Mouse (Mus musculus) forebrain, embryonic 14.5 days (tissue): ENCODE measurements at regions not wholly inside any gene's neighbourhood (a gene's known extent, or its start where the extent isn't known, plus 50 kb on each side); places are given as distances from the start of the nearest gene placed in this dataset.
"Not testable (repeated sequence)": the region's sequence is repeated elsewhere in the genome, so short reads cannot be mapped to it uniquely, and the experiment has no call there.

Experiments
- ATAC-seq: fragments of 200-750 bp; cut with Nextera tagmentation; 2 replicates; pipeline ENCODE4 v1.8.0; 2017; ENCODE audit warnings: mild to moderate bottlenecking, moderate library complexity
- DNase-seq: peaks from one replicate; pipeline ENCODE4 v3.0.0-alpha.2; 2015; ENCODE audit warnings: low spot score
- H3K27ac ChIP-seq: fragments of 300-500 bp; sonication (generic); 2 replicates; pipeline ENCODE4 v1.5.1; 2014; ENCODE audit warnings: low read depth, mild to moderate bottlenecking, control low read depth, low read length, moderate library complexity
- H3K27me3 ChIP-seq: fragments of 300-500 bp; sonication (generic); replicated peaks from 2 replicates; pipeline ENCODE4 v1.6.1; 2014; ENCODE audit warnings: low read length, control low read depth, mixed read lengths; ENCODE audit not compliant: control insufficient read depth, insufficient read depth
- H3K36me3 ChIP-seq: fragments of 300-500 bp; sonication (generic); 2 replicates; pipeline ENCODE4 v1.6.1; 2014; ENCODE audit warnings: low read length, control low read depth; ENCODE audit not compliant: control insufficient read depth, insufficient read depth
- H3K4me1 ChIP-seq: fragments of 300-500 bp; sonication (generic); 2 replicates; pipeline ENCODE4 v1.6.1; 2014; ENCODE audit warnings: antibody characterized with exemption, low read length, control low read depth; ENCODE audit not compliant: control insufficient read depth, insufficient read depth
- H3K4me2 ChIP-seq: fragments of 300-500 bp; sonication (generic); 2 replicates; pipeline ENCODE4 v1.6.1; 2014; ENCODE audit warnings: mild to moderate bottlenecking, control low read depth, low read length
- H3K4me3 ChIP-seq: fragments of 300-500 bp; sonication (generic); 2 replicates; pipeline ENCODE4 v1.5.1; 2014; ENCODE audit warnings: low read depth, low read length, control low read depth
- H3K9ac ChIP-seq: fragments of 300-500 bp; sonication (generic); 2 replicates; pipeline ENCODE4 v1.6.1; 2014; ENCODE audit warnings: mild to moderate bottlenecking, low read length, control low read depth, moderate library complexity
- H3K9me3 ChIP-seq: fragments of 300-500 bp; sonication (generic); replicated peaks from 2 replicates; pipeline ENCODE4 v1.6.1; 2016; ENCODE audit warnings: low read length, control low read depth, mixed read lengths; ENCODE audit not compliant: control insufficient read depth
- WGBS: fragments of 180-500 bp; shearing (Covaris S2); extraction: QIAGEN DNeasy Blood & Tissue Kit; methylation state at CpG from one replicate; pipeline ENCODE4 v1.1.7; 2014; 5-methylcytosine and 5-hydroxymethylcytosine counted together

- DNase-seq = no peak
- H3K27ac ChIP-seq = no peak overlapping the region
- peak; percentile 44; the same call in 1 of the 2 replicates for ATAC-seq
- H3K4me1 ChIP-seq = peaks cover 9% of the 10 kb centered on the region
- H3K4me2 ChIP-seq = peak overlapping the region; percentile 51
- peak overlapping the region; percentile 19 for H3K4me3 ChIP-seq
- H3K9me3 ChIP-seq = no peaks in the 10 kb centered on the region
- WGBS = under 1% methylated on average over 15 of the region's 15 CpGs
- H3K9ac ChIP-seq = peak overlapping the region; percentile 7; the same call in 1 of the 2 replicates
- no peaks in the 10 kb centered on the region for H3K36me3 ChIP-seq
- H3K27me3 ChIP-seq = 0 out of 2 replicates have a peak, but pooled peaks cover 3% of the 10 kb centered on the region
Observed at GRCm38 (mm10) chr2:162867516-162868029, 63.8 kb upstream of the Srsf6 start.

GRCm38 (mm10) chr2:162866613-162867314, 64.6 kb upstream of the Srsf6 start:
- DNase-seq (peak; percentile 60), ATAC-seq (peak; percentile 10; the same call in 1 of the 2 replicates)
- no peak overlapping the region; the same call in 1 of the 2 replicates for H3K9ac ChIP-seq
- no peak overlapping the region for H3K27ac ChIP-seq
- WGBS = 2% methylated on average over 11 of the region's 11 CpGs
- H3K4me1 ChIP-seq = peaks cover 9% of the 10 kb centered on the region
- no peaks in the 10 kb centered on the region for H3K9me3 ChIP-seq
- H3K27me3 ChIP-seq = 0 out of 2 replicates have a peak, but pooled peaks cover 3% of the 10 kb centered on the region
- H3K4me3 ChIP-seq = 0 out of 2 replicates have a peak overlapping the region, but pooled peaks have one; percentile 19
- H3K36me3 ChIP-seq = no peaks in the 10 kb centered on the region
- peak overlapping the region; percentile 51 for H3K4me2 ChIP-seq

GRCm38 (mm10) chr2:162864571-162864970, 66.8 kb upstream of the Srsf6 start:
- no peak overlapping the region for H3K4me3 ChIP-seq
- H3K36me3 ChIP-seq = no peaks in the 10 kb centered on the region
- no peak overlapping the region for H3K27ac ChIP-seq
- H3K4me1 ChIP-seq = peaks cover 9% of the 10 kb centered on the region
- H3K27me3 ChIP-seq = 0 out of 2 replicates have a peak, but pooled peaks cover 3% of the 10 kb centered on the region
- H3K9me3 ChIP-seq = no peaks in the 10 kb centered on the region
- no peak overlapping the region for H3K9ac ChIP-seq
- H3K4me2 ChIP-seq = no peak overlapping the region
- no peak for ATAC-seq
- DNase-seq = peak; percentile 59
- WGBS = 73% methylated on average over 1 of the region's 1 CpGs

- ATAC-seq (no peak), DNase-seq (no peak)
- Histone ChIP-seq H3K9ac (no peak overlapping the region), H3K27me3 (no peaks in the 10 kb centered on the region), H3K27ac (no peak overlapping the region), H3K36me3 (no peaks in the 10 kb centered on the region), H3K9me3 (no peaks in the 10 kb centered on the region), H3K4me1 (no peaks in the 10 kb centered on the region), H3K4me3 (no peak overlapping the region), H3K4me2 (no peak overlapping the region)
- WGBS = 81% methylated on average over 6 of the region's 6 CpGs
Observed at GRCm38 (mm10) chr2:162854606-162855005, 76.7 kb upstream of the Srsf6 start.

GRCm38 (mm10) chr2:162853576-162853975, 77.8 kb upstream of the Srsf6 start:
- H3K27me3 ChIP-seq = no peaks in the 10 kb centered on the region
- H3K4me2 ChIP-seq = no peak overlapping the region
- H3K9ac ChIP-seq = no peak overlapping the region
- H3K4me3 ChIP-seq = no peak overlapping the region
- H3K9me3 ChIP-seq = no peaks in the 10 kb centered on the region
- peak; percentile 75; the same call in 1 of the 2 replicates for ATAC-seq
- no peaks in the 10 kb centered on the region for H3K4me1 ChIP-seq
- WGBS = 40% methylated on average over 7 of the region's 7 CpGs
- H3K27ac ChIP-seq = no peak overlapping the region
- H3K36me3 ChIP-seq = no peaks in the 10 kb centered on the region
- peak; percentile 90 for DNase-seq

- H3K36me3 ChIP-seq, H3K9me3 ChIP-seq, H3K4me2 ChIP-seq, H3K27me3 ChIP-seq, ATAC-seq, H3K4me1 ChIP-seq, DNase-seq, H3K9ac ChIP-seq, H3K4me3 ChIP-seq, H3K27ac ChIP-seq: not testable (repeated sequence)
- WGBS = 91% methylated on average over 9 of the region's 9 CpGs
Observed at GRCm38 (mm10) chr2:162841761-162842160, 89.6 kb upstream of the Srsf6 start.

- no peak for DNase-seq
- WGBS = 49% methylated on average over 2 of the region's 2 CpGs
Observed at GRCm38 (mm10) chr2:162837776-162838175, 93.6 kb upstream of the Srsf6 start.

GRCm38 (mm10) chr2:162833741-162834140, 97.6 kb upstream of the Srsf6 start:
- H3K4me1 ChIP-seq = no peaks in the 10 kb centered on the region
- H3K27me3 ChIP-seq = no peaks in the 10 kb centered on the region
- DNase-seq = peak; percentile 9
- H3K9ac ChIP-seq = no peak overlapping the region
- H3K36me3 ChIP-seq = no peaks in the 10 kb centered on the region
- ATAC-seq = no peak
- H3K27ac ChIP-seq = no peak overlapping the region
- H3K4me3 ChIP-seq = no peak overlapping the region
- no peaks in the 10 kb centered on the region for H3K9me3 ChIP-seq
- WGBS = 29% methylated on average over 6 of the region's 6 CpGs
- no peak overlapping the region for H3K4me2 ChIP-seq

More at GRCm38 (mm10) chr2:162837776-162838175, 93.6 kb upstream of the Srsf6 start:
- H3K27ac ChIP-seq = no peak overlapping the region
- H3K4me3 ChIP-seq = no peak overlapping the region
- no peak for ATAC-seq
- no peak overlapping the region for H3K4me2 ChIP-seq
- H3K4me1 ChIP-seq = no peaks in the 10 kb centered on the region
- no peaks in the 10 kb centered on the region for H3K36me3 ChIP-seq
- no peaks in the 10 kb centered on the region for H3K27me3 ChIP-seq
- no peak overlapping the region for H3K9ac ChIP-seq
- H3K9me3 ChIP-seq = no peaks in the 10 kb centered on the region

GRCm38 (mm10) chr2:162818787-162819186, 112.5 kb upstream of the Srsf6 start:
- no peaks in the 10 kb centered on the region for H3K9me3 ChIP-seq
- WGBS = 93% methylated on average over 4 of the region's 4 CpGs

More at GRCm38 (mm10) chr2:162818787-162819186, 112.5 kb upstream of the Srsf6 start:
- no peaks in the 10 kb centered on the region for H3K36me3 ChIP-seq
- ATAC-seq (no peak), DNase-seq (no peak)
- no peak overlapping the region for H3K4me2 ChIP-seq
- H3K27ac ChIP-seq = no peak overlapping the region
- H3K4me3 ChIP-seq = no peak overlapping the region
- no peaks in the 10 kb centered on the region for H3K4me1 ChIP-seq
- H3K9ac ChIP-seq = no peak overlapping the region
- no peaks in the 10 kb centered on the region for H3K27me3 ChIP-seq
